Mouse (Mus musculus) heart, postnatal 0 days (tissue): Measurements from ENCODE around the gene Skp1a. TPM values are rescaled to one million over a fixed set of nuclear protein-coding genes. Genes with fewer than 3 reads are reported as not detected.
A peak's percentile ranks its signal among the peaks of the same experiment; 100 is the strongest.

Source experiments
- ATAC-seq: fragments of 200-750 bp; cut with Nextera tagmentation; 2 replicates; pipeline ENCODE4 v1.8.0; 2017; ENCODE audit warnings: low read depth, moderate number of reproducible peaks, moderate library complexity; ENCODE audit not compliant: insufficient read depth
- DNase-seq: peaks from one replicate; pipeline ENCODE4 v3.0.0-alpha.2; 2016; ENCODE audit warnings: low spot score
- H3K27ac ChIP-seq: fragments of 300-500 bp; sonication (generic); 2 replicates; pipeline ENCODE4 v1.5.1; 2014; ENCODE audit warnings: low read depth, mild to moderate bottlenecking
- H3K27me3 ChIP-seq: fragments of 300-500 bp; sonication (generic); 2 replicates; pipeline ENCODE4 v1.6.1; 2014; ENCODE audit warnings: low read length, mixed read lengths; ENCODE audit not compliant: control insufficient read depth, insufficient read depth
- H3K36me3 ChIP-seq: fragments of 300-500 bp; sonication (generic); replicated peaks from 2 replicates; pipeline ENCODE4 v1.6.1; 2014; ENCODE audit warnings: low read length, mixed read lengths; ENCODE audit not compliant: control insufficient read depth, insufficient read depth
- H3K4me1 ChIP-seq: fragments of 300-500 bp; sonication (generic); 2 replicates; pipeline ENCODE4 v1.6.1; 2014; ENCODE audit warnings: antibody characterized with exemption; ENCODE audit not compliant: control insufficient read depth, insufficient read depth
- H3K4me2 ChIP-seq: fragments of 300-500 bp; sonication (generic); 2 replicates; pipeline ENCODE4 v1.6.1; 2014; ENCODE audit warnings: low read depth, mild to moderate bottlenecking, low read length, moderate library complexity
- H3K4me3 ChIP-seq: fragments of 300-500 bp; sonication (generic); 2 replicates; pipeline ENCODE4 v1.5.1; 2014; ENCODE audit warnings: low read depth, low read length
- H3K9ac ChIP-seq: fragments of 300-500 bp; sonication (generic); replicated peaks from 2 replicates; pipeline ENCODE4 v1.6.1; 2014; ENCODE audit warnings: low read depth, low read length, mixed read lengths
- H3K9me3 ChIP-seq: fragments of 300-500 bp; sonication (generic); replicated peaks from 2 replicates; pipeline ENCODE4 v1.6.1; 2016; ENCODE audit warnings: low read length; ENCODE audit not compliant: control insufficient read depth
- CTCF ChIP-seq: IDR thresholded peaks from 2 replicates; pipeline ENCODE4 v1.5.1; 2016; ENCODE audit warnings: antibody characterized with exemption, control low read depth, low read depth
- EP300 ChIP-seq: IDR thresholded peaks from 2 replicates; pipeline ENCODE4 v1.6.1; 2016; ENCODE audit warnings: antibody characterized with exemption, low read depth
- WGBS: fragments of 180-500 bp; shearing (Covaris S2); extraction: QIAGEN DNeasy Blood & Tissue Kit; methylation state at CpG from one replicate; pipeline ENCODE4 v1.1.7; 2014; 5-methylcytosine and 5-hydroxymethylcytosine counted together
- polyA plus RNA-seq: library from polyadenylated mRNA; unstranded; fragments of >200 nt; fragmentation: Nextera tagmentation; extraction: Ambion mirVana; gene quantifications from 2 replicates; pipeline ENCODE4 v1.2.1, GENCODE M21; 2015
- total RNA-seq: library from RNA; depleted of rRNA; stranded (reverse); fragments of >200 nt; gene quantifications from 2 replicates; pipeline ENCODE4 v1.2.3, GENCODE M21; 2014; ENCODE audit warnings: low replicate concordance

Gene Skp1a
- total and polyA plus RNA-seq, 2 experiments from 2014 or later: 158 to 492 TPM

DNA sequence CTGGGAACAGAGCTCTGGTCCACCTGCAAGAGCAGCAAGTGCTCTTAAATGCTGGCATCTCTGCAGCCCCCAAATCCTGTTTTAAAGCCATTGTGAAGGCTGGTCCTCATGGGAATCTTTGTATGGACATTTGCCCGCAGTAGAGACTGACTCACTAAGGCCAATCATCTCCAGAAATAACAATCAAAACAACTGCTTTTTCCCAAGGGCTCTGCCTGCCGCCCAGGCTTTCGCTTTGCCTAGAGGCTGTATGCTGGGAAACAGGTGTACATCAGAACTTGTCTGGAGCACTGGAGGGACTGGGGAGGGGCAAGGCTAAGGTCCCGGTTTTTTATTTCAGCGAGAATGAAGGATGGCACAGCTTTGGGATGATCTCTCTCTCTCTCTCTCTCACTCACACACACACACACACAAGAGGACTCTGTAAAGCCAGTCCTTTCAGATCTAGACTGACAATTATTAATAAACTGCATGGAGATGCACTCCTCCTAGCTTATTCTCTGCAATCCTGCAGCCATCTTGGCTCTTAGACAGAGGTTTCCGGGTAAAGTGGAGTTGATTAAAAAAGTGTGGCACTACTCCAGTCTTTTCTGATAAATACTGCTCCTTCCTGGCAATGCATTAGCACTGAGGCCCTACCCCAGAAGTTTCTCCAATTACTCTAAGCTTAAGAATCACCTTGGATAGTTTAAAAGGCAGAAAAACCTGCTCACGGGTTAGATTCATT, 2.9 kb upstream of the Skp1a start:
- no peak for TF ChIP-seq EP300
- TF ChIP-seq CTCF: no peak
- H3K27ac ChIP-seq: no peak overlapping the region
- DNase-seq: no peak
- no peak overlapping the region for H3K4me2 ChIP-seq
- 62% methylated on average over 7 of the region's 7 CpGs for WGBS
- H3K4me1 ChIP-seq: peaks cover 16% of the 10 kb centered on the region
- ATAC-seq: no peak
- H3K27me3 ChIP-seq: no peaks in the 10 kb centered on the region
- no peak overlapping the region for H3K4me3 ChIP-seq
- H3K9ac ChIP-seq: no peak overlapping the region
- H3K36me3 ChIP-seq: no peaks in the 10 kb centered on the region
- H3K9me3 ChIP-seq: no peaks in the 10 kb centered on the region

DNA sequence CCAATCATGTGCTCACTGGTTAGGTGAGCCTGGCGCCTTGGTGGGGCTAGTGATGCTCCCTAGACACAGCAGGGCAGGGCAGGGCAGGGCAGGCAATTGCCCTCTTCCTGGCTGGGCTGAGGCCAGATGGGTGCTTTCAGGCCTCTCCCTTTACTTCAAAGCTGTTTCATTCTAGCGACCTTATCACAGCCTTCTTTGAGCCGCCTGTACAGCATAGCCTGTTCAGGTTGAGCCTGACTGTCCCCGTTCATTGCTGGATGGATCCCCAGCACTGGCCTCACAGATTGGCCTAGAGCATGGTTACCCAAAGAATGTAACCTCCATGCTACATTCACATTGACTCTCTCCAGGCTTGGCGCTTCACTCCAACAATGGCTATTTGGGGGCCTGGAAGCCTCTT, 1.1 kb upstream of the Skp1a start:
- H3K4me1 ChIP-seq: peaks cover 22% of the 10 kb centered on the region
- no peaks in the 10 kb centered on the region for H3K9me3 ChIP-seq
- 0 out of 2 replicates have a peak overlapping the region, but pooled peaks have one; percentile 98 for H3K27ac ChIP-seq
- H3K27me3 ChIP-seq: no peaks in the 10 kb centered on the region
- H3K36me3 ChIP-seq: 0 out of 2 replicates have a peak, but pooled peaks cover under 1% of the 10 kb centered on the region
- H3K4me3 ChIP-seq: no peak overlapping the region
- no peak for DNase-seq
- 50% methylated on average over 5 of the region's 5 CpGs for WGBS
- TF ChIP-seq CTCF (no peak), EP300 (no peak)
- no peak for ATAC-seq
- no peak overlapping the region for H3K9ac ChIP-seq
- no peak overlapping the region for H3K4me2 ChIP-seq

- H3K4me3 ChIP-seq: peak overlapping the region; percentile 98
- H3K9ac ChIP-seq: peak overlapping the region; percentile 100
- peak overlapping the region; percentile 92 for H3K4me2 ChIP-seq
- H3K27ac ChIP-seq: no peak overlapping the region; the same call in 1 of the 2 replicates
- peaks cover 22% of the 10 kb centered on the region for H3K4me1 ChIP-seq
- no peak for TF ChIP-seq EP300
- TF ChIP-seq CTCF: no peak
- WGBS: 20% methylated on average over 3 of the region's 3 CpGs
- no peak for DNase-seq
- no peak for ATAC-seq
- H3K36me3 ChIP-seq: peaks cover 19% of the 10 kb centered on the region; the same call in 1 of the 2 replicates
- no peaks in the 10 kb centered on the region for H3K27me3 ChIP-seq
- H3K9me3 ChIP-seq: no peaks in the 10 kb centered on the region
These were observed 1.4 kb downstream of the Skp1a start for GRCm38 (mm10) chr11:52233043-52233653.

DNA sequence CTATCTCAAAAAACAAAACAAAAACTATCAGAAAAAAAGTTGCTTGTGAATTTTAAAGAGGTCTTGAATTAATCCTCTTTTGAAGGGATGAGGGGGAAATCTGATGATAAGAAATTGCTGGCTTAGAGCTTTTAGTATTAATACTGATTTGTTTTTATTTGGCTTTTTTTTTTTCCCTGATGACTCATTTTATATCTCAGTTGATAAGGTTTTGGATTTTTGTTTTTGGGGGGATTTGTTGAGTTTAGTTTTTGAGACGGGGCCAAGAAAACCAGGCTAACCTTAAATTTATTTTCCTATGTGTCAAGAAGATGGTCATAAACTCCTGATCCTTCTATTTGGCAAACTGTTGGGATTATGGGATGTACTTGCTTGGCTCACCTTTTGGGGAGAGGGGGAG, 2.1 kb downstream of the Skp1a start:
- no peak overlapping the region for H3K4me3 ChIP-seq
- no peak for TF ChIP-seq EP300
- TF ChIP-seq CTCF: no peak
- H3K4me2 ChIP-seq: no peak overlapping the region; the same call in 1 of the 2 replicates
- peaks cover 27% of the 10 kb centered on the region for H3K36me3 ChIP-seq
- no peak for ATAC-seq
- no peak for DNase-seq
- H3K9me3 ChIP-seq: no peaks in the 10 kb centered on the region
- no peak overlapping the region for H3K9ac ChIP-seq
- H3K27me3 ChIP-seq: no peaks in the 10 kb centered on the region
- 75% methylated on average over 1 of the region's 1 CpGs for WGBS
- H3K27ac ChIP-seq: no peak overlapping the region
- H3K4me1 ChIP-seq: peaks cover 22% of the 10 kb centered on the region

- no peaks in the 10 kb centered on the region for H3K9me3 ChIP-seq
- no peak for DNase-seq
- H3K4me1 ChIP-seq: peaks cover 22% of the 10 kb centered on the region
- H3K27me3 ChIP-seq: no peaks in the 10 kb centered on the region
- H3K9ac ChIP-seq: no peak overlapping the region
- TF ChIP-seq EP300: no peak
- no peak for TF ChIP-seq CTCF
- H3K27ac ChIP-seq: no peak overlapping the region
- peaks cover 28% of the 10 kb centered on the region for H3K36me3 ChIP-seq
- no peak overlapping the region for H3K4me2 ChIP-seq
- H3K4me3 ChIP-seq: no peak overlapping the region
- no peak for ATAC-seq
These were observed 2.7 kb downstream of the Skp1a start for GRCm38 (mm10) chr11:52234509-52234908.
